Mouse (Mus musculus) CH12F3 (cell line): ENCODE results near the gene Dgat2.

Experiments
- in situ Hi-C: fragments of 300-500 bp; cut with MboI; formaldehyde crosslinking; loops from 2 replicates; pipeline ENCODE4 v1.14.3; 2020; ENCODE audit warnings: low sequenced_read_pairs

The Dgat2 gene

GRCm38 (mm10) chr7:99193926-99194325 is 11.4 kb upstream of the Dgat2 start:
- in situ Hi-C loops = no loop called here

- in situ Hi-C loops = no loop called here
These were observed 8.9 kb upstream of the Dgat2 start for GRCm38 (mm10) chr7:99191411-99191810.

- in situ Hi-C loops = no loop called here
These were observed 7.4 kb upstream of the Dgat2 start for GRCm38 (mm10) chr7:99189885-99190284.

- in situ Hi-C loops = no loop called here
These were observed 6.1 kb upstream of the Dgat2 start for GRCm38 (mm10) chr7:99188630-99189029.

- in situ Hi-C loops = no loop called here
These were observed 4.9 kb upstream of the Dgat2 start for GRCm38 (mm10) chr7:99187451-99187850.

- in situ Hi-C loops = no loop called here
These were observed 2.9 kb upstream of the Dgat2 start for GRCm38 (mm10) chr7:99185405-99185804.

- in situ Hi-C loops = no loop called here
These were observed 1.2 kb upstream of the Dgat2 start for GRCm38 (mm10) chr7:99183751-99184150.

- in situ Hi-C loops = no loop called here
These were observed 694 bp downstream of the Dgat2 start for GRCm38 (mm10) chr7:99181619-99182431.

- in situ Hi-C loops = no loop called here
These were observed 2.4 kb downstream of the Dgat2 start for GRCm38 (mm10) chr7:99180162-99180561.

- in situ Hi-C loops = no loop called here
These were observed 3.2 kb downstream of the Dgat2 start for GRCm38 (mm10) chr7:99179271-99179670.

GRCm38 (mm10) chr7:99177386-99177785 is 5.1 kb downstream of the Dgat2 start:
- in situ Hi-C loops = no loop called here

GRCm38 (mm10) chr7:99175666-99176065 is 6.9 kb downstream of the Dgat2 start:
- in situ Hi-C loops = no loop called here

GRCm38 (mm10) chr7:99175118-99175517 is 7.4 kb downstream of the Dgat2 start:
- in situ Hi-C loops = no loop called here

- in situ Hi-C loops = no loop called here
These were observed 8.5 kb downstream of the Dgat2 start for GRCm38 (mm10) chr7:99174006-99174405.

- in situ Hi-C loops = no loop called here
These were observed 9.6 kb downstream of the Dgat2 start for GRCm38 (mm10) chr7:99172898-99173297.

- in situ Hi-C loops = no loop called here
These were observed 10.6 kb downstream of the Dgat2 start for GRCm38 (mm10) chr7:99171730-99172463.

- in situ Hi-C loops = no loop called here
These were observed 12.0 kb downstream of the Dgat2 start for GRCm38 (mm10) chr7:99170519-99170918.

GRCm38 (mm10) chr7:99169717-99170403 is 12.7 kb downstream of the Dgat2 start:
- in situ Hi-C loops = no loop called here

GRCm38 (mm10) chr7:99168756-99169155 is 13.8 kb downstream of the Dgat2 start:
- in situ Hi-C loops = no loop called here

GRCm38 (mm10) chr7:99167939-99168338 is 14.6 kb downstream of the Dgat2 start:
- in situ Hi-C loops = no loop called here

- in situ Hi-C loops = no loop called here
These were observed 16.4 kb downstream of the Dgat2 start for GRCm38 (mm10) chr7:99166159-99166558.
